Mouse (Mus musculus) left cerebral cortex, adult 11 months (tissue): Measurements from ENCODE around the gene Depp1.

Source experiments
- DNase-seq: peaks from one replicate; pipeline ENCODE4 v3.0.0; 2022; ENCODE audit warnings: low spot score

The Depp1 gene

GRCm38 (mm10) chr6:116649811-116650210 lies 598 bp upstream of the Depp1 start:
- no peak for DNase-seq

DNA sequence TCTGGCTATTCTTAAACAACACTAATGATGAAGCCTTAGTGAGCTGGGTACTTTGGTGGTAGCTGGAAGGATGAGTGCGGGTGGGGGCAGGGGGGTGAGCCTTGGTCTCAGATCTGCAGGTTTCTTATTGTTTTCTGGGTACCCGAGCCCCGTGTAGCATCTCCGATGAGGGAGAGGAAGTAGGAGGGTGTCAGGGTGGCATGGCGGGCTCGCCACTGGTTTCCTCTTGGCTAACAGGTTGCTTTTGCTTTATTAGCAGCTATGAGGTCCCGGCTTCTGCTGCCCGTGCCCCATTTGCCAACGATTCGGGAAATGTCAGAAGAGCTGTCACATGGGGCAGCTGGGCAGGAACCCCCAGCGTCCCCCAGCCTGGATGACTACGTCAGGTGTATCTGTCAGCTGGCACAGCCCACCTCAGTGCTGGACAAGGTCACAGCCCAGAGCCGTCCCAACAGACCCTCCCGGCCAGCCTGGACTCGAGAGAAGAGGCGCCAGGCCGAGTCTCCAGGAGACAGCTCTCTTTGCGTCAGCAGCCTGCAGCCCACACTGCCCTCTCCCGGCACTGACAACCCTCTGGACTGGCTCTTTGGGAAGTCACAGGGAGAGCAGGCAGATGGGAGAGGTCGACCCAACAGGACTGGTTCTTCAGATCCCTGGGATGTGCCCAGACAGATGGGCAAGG lies 1.2 kb downstream of the Depp1 start:
- no peak for DNase-seq

DNA sequence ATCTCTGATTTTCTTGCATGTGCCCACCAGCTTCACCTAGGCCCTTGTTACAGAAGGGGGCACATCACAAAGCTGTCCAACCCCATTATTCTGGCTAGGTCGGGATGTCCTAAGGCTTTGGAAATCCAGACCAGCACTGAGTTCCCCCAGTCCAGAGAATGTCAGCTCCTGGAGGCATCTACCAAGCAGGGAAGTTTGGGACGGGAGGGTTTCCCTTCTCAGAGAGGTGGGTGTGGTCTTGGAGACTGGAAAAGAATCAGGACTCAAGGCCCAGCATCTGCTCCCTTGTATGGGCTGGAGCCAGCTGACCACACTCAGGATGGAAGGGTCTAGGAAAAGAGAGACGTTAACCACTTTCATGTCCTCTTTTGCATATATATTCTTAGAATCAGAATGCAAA lies 2.8 kb downstream of the Depp1 start:
- DNase-seq = no peak

- peak; percentile 45 for DNase-seq
Observed at GRCm38 (mm10) chr6:116653684-116654454, 3.5 kb downstream of the Depp1 start.

GRCm38 (mm10) chr6:116663364-116663763 lies 13.0 kb downstream of the Depp1 start:
- DNase-seq = no peak

GRCm38 (mm10) chr6:116664031-116664430 lies 13.6 kb downstream of the Depp1 start:
- DNase-seq = no peak

DNA sequence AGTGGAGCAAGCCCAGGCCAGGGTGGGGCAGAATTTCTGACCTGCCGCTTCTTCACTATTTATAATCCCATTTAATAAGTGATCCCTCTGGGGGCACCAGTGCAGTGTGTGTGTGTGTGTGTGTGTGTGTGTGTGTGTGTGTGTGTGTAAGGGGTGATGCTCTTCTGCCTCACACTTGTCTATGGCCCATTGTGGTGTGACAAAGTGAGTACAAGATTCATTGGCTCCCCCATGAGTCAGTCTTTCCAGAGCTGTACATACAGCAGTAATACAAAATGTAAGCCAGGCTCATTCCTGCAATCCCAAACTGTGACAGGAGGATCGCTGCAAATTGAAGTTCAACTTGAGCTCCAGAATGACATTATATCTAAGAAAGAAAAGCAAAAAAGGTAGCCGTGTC lies 14.4 kb downstream of the Depp1 start:
- no peak for DNase-seq

DNA sequence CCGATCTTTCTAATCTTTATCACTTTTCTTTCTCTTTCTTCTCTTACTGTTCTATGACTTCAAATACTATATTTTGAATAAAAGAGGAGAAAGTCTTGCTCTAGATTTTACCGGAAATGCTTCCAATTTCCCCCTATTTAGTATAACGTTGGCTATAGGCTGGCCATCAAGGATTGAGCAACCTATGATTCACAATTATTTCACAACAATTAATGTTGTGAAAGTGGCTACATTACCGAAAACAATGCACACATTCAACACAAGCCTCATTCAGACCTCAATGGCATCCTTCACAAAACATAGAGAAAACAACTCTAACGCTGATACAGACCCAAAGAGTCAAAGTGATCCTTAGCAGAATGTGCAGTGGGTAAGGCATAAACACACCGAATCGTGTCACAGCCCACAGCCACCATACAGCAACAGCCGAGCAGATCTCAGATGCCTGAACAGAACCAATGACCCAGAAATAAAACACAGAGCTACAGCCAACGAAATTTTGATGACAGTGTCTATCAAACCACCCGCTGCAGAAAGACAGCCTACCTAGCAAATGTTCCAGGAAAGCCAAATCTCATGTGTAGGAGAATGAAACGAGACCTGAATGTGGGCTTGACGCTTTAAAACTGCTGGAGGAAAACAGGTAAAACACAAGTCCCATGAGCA lies 15.8 kb downstream of the Depp1 start:
- no peak for DNase-seq

DNA sequence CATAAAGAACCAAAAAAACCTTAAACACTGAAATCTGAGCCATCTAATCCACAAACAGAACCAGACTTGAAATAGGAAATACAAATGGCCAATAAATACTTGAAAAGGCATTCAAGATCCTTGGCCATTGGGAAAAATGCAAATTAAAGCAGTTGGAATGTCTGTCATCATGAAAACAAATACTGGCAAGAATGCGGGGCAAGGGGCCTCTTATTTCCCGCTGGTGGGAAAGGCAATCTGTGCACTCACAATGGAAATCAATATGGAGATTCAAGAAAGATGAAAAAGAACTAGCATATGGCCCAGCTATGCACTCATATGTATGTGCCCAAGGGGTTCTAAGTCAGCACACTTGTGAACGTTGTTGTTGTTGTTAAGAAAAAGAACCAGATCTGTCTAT lies 16.5 kb downstream of the Depp1 start:
- no peak for DNase-seq

GRCm38 (mm10) chr6:116667382-116667781 lies 17.0 kb downstream of the Depp1 start:
- no peak for DNase-seq

GRCm38 (mm10) chr6:116668682-116669470 lies 18.5 kb downstream of the Depp1 start:
- no peak for DNase-seq

- DNase-seq = no peak
Observed at GRCm38 (mm10) chr6:116670144-116670543, 19.7 kb downstream of the Depp1 start.

- no peak for DNase-seq
Observed at GRCm38 (mm10) chr6:116671031-116671430, 20.6 kb downstream of the Depp1 start.

DNA sequence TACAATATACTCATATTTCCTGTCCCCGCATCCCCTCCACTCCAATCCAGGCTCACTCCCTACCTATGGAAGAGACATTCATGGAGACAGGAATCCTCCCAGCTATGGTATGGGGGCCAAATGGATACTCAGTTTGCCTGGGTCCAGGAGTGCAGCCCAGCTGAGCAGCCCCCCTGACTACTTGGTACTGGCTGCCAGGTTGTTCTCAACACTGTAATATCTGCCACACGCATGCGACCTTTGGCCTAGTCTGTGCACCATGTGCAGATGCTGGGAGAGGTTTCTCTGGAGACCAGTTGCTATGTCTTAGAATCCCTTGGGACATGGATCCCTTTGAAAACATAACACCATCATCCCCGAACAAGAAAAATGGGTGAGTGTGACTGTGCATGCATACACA lies 21.4 kb downstream of the Depp1 start:
- DNase-seq = no peak

GRCm38 (mm10) chr6:116672349-116672748 lies 21.9 kb downstream of the Depp1 start:
- no peak for DNase-seq

DNA sequence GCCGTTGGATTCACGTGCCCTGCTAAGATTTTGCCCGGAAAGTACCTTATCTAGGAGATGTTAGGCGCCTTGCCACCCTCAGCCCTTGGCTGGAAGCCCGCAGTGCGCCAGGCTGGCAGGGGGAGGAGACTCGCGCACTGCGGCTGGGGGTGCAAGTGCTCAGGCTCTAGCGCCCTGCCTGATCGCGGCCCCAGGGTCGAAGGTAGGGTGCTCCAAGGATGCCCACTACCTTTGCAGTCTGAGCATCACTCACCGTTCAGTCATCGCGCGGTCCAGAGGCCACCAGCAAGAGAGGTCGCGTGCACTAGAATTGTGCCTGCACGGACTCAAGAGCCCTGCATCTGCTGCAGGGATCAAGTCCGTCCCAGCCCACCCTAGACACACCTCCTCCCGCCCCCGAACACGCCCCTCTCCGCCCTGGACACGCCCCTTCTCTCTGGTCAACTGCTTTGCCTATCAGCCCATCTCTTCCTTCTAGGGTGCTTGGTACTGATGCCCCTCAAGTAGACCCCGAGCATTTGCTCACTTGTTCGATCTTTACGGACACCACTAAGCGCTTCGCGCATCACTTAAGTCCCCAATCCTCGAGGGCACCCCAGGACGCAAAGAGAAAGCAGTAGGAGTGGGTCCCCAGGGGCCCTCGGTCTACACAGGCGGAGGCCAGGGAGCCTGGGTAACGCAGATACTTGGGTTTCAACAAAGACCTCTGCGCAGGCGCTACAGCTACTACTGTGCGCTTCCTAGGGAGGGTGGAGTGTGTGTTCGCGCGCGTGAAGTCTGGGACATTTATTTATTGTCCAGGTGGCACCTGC lies 23.3 kb downstream of the Depp1 start, which contains the start of gene Rassf4:
Rassf4 (minus strand) TSS at position 482 of the 812 bp plus-strand sequence.
- peak; percentile 55 for DNase-seq

DNA sequence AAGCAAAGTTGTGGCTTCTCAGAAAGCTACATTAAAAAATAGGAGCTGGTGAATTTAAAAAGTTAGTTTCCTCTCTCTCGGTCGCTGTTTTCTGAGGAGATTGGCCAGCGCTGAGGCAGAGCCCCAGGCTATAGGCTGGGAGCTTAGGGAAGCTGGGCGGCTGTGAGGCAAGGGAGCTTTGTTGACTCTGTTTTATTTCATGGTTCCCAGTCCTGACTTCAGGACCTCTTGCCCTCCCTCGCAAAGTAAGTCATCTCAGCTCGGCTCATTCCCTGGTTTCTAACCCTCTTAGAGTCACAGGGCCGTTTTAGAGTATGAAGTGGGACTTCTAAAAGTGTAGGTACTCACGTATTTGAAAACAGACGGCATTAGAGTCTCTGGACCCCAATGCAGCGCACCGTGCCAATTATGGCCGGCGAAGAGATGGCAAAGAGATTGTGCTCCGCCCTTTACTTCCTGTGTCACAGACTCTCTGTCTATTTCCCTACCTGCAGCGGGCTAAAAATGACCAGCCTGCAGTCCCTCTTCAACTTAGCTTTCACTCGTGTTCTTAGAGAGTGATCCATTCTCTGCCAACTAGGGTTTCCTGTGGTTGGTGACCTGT lies 24.0 kb downstream of the Depp1 start:
- DNase-seq = no peak

DNA sequence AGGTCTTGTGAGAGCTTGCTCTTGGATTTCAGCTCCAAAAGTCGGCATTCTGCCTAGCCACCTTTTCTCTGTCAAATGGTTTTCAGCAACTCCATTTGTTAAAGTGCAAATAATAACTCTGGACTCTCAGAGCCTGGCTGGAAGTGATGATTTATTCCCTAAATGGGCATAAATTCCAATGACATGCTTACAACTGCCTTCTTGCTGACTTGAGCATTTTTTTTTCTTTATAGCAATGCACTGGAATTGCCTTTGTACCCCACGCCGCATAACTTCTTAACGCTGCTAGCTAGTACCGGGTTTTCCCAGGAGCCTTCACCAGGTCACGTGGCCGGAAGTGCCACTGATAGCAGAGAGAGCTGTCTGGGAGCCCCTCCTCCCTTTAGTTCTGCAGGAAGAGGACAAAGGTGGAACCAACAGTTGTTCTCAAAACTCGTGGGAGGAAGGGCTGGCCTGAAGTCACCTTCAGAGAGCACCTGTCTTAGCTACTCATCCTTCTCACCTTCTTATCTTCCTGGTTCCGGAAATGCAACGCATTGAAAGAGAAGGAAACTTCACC lies 26.0 kb downstream of the Depp1 start:
- no peak for DNase-seq

GRCm38 (mm10) chr6:116677321-116677720 lies 26.9 kb downstream of the Depp1 start:
- DNase-seq = no peak

GRCm38 (mm10) chr6:116679563-116680288 lies 29.3 kb downstream of the Depp1 start:
- no peak for DNase-seq
